Mouse (Mus musculus) myocyte (in vitro differentiated cells): ENCODE measurements around the gene Hlcs. TPM values are rescaled to one million over a fixed set of nuclear protein-coding genes. Genes with fewer than 3 reads are reported as not detected.

Experiments used
- H3K27me3 ChIP-seq: one replicate; pipeline ENCODE4 v1.6.1; 2011; ENCODE audit not compliant: control insufficient read depth, insufficient read depth, insufficient read length
- H3K36me3 ChIP-seq: one replicate; pipeline ENCODE4 v1.6.1; 2011; ENCODE audit not compliant: control insufficient read depth, insufficient read depth
- H3K4me2 ChIP-seq: one replicate; pipeline ENCODE4 v1.6.1; 2011; ENCODE audit warnings: low read depth, control low read depth
- H3K4me3 ChIP-seq: one replicate; pipeline ENCODE4 v1.5.1; 2011; ENCODE audit warnings: mild to moderate bottlenecking, control low read depth, moderate library complexity
- H3K79me2 ChIP-seq: one replicate; pipeline ENCODE4 v1.6.1; 2011; ENCODE audit not compliant: control insufficient read depth, insufficient read depth
- H3ac ChIP-seq: one replicate; pipeline ENCODE4 v1.6.1; 2011; ENCODE audit not compliant: control insufficient read depth, insufficient read length
- CEBPB ChIP-seq: IDR thresholded peaks from 2 replicates; pipeline ENCODE4 v1.6.1; 2011; ENCODE audit warnings: mild to moderate bottlenecking, moderate library complexity; ENCODE audit not compliant: poor library complexity, insufficient read depth, severe bottlenecking
- E2F4 ChIP-seq: IDR thresholded peaks from one replicate; pipeline ENCODE4 v1.6.1; 2011; ENCODE audit warnings: mild to moderate bottlenecking, control low read depth, moderate library complexity; ENCODE audit not compliant: insufficient read depth
- MAX ChIP-seq: IDR thresholded peaks from one replicate; pipeline ENCODE4 v1.6.1; 2011; ENCODE audit warnings: low read depth, mild to moderate bottlenecking, control low read depth
- MYOD1 ChIP-seq, 3 experiments: IDR thresholded peaks; one replicate each; pipeline ENCODE4 v1.6.1; 2011; ENCODE audit warnings: control low read depth in 2 of 3, low read depth in 2 of 3, mild to moderate bottlenecking in 2 of 3, moderate library complexity in 1 of 3; ENCODE audit not compliant: insufficient read length in 2 of 3, control insufficient read depth in 1 of 3
- MYOG ChIP-seq, 3 experiments: IDR thresholded peaks; one replicate each; pipeline ENCODE4 v1.6.1; 2011; ENCODE audit warnings: control low read depth in 2 of 3, low read depth in 2 of 3, mild to moderate bottlenecking in 2 of 3; ENCODE audit not compliant: insufficient read length in 2 of 3, control insufficient read depth in 1 of 3, insufficient read depth in 1 of 3
- POLR2A ChIP-seq: IDR thresholded peaks from one replicate; pipeline ENCODE4 v1.6.1; 2011; ENCODE audit warnings: low read depth, mild to moderate bottlenecking, control low read depth, moderate library complexity; ENCODE audit not compliant: insufficient read length
- POLR2AphosphoS2 ChIP-seq: IDR thresholded peaks from one replicate; pipeline ENCODE4 v1.6.1; 2011; ENCODE audit warnings: low read depth, control low read depth; ENCODE audit not compliant: insufficient read length
- REST ChIP-seq: IDR thresholded peaks from one replicate; pipeline ENCODE4 v1.6.1; 2011; ENCODE audit warnings: mild to moderate bottlenecking, control low read depth, moderate library complexity; ENCODE audit not compliant: insufficient read depth, insufficient read length
- SRF ChIP-seq: IDR thresholded peaks from one replicate; pipeline ENCODE4 v1.6.1; 2011; ENCODE audit warnings: low read depth; ENCODE audit not compliant: control insufficient read depth, insufficient read length
- TCF12 ChIP-seq: IDR thresholded peaks from one replicate; pipeline ENCODE4 v1.6.1; 2011; ENCODE audit warnings: mild to moderate bottlenecking, control low read depth; ENCODE audit not compliant: poor library complexity, insufficient read depth, severe bottlenecking
- TCF3 ChIP-seq: IDR thresholded peaks from one replicate; pipeline ENCODE4 v1.6.1; 2011; ENCODE audit warnings: low read depth, control low read depth; ENCODE audit not compliant: insufficient read length
- USF1 ChIP-seq: IDR thresholded peaks from one replicate; pipeline ENCODE4 v1.6.1; 2011; ENCODE audit warnings: low read depth, mild to moderate bottlenecking, control low read depth, moderate library complexity
- polyA plus RNA-seq: library from polyadenylated mRNA; unstranded; fragments of >200 nt; fragmentation: generic; extraction: Trizol; gene quantifications from one replicate; pipeline ENCODE4 v1.2.1, GENCODE M21; 2012; ENCODE audit warnings: missing spikeins

Hlcs gene
- polyA plus RNA-seq, 1 experiment: 3.2 TPM

GRCm38 (mm10) chr16:94113160-94113559, 200.2 kb downstream of the Hlcs start:
- Histone ChIP-seq H3K4me3 (no peak overlapping the region), H3ac (no peak overlapping the region), H3K36me3 (peaks cover 4% of the 10 kb centered on the region), H3K79me2 (no peaks in the 10 kb centered on the region), H3K27me3 (no peaks in the 10 kb centered on the region), H3K4me2 (no peak overlapping the region)
- no peak for TF ChIP-seq REST
- TF ChIP-seq TCF3: no peak
- no peak for TF ChIP-seq TCF12
- TF ChIP-seq MAX: no peak
- TF ChIP-seq CEBPB: no peak
- TF ChIP-seq USF1: no peak
- no peak for TF ChIP-seq MYOG (IDR thresholded peaks at IDR 0.05; ENCODE audit: control insufficient read depth in 1 of 3, insufficient read depth in 1 of 3, insufficient read length in 2 of 3, low read depth in 2 of 3)
- no peak for TF ChIP-seq MYOD1 (IDR thresholded peaks at IDR 0.05; ENCODE audit: control insufficient read depth in 1 of 3, insufficient read length in 2 of 3, low read depth in 2 of 3)
- no peak for TF ChIP-seq POLR2AphosphoS2
- TF ChIP-seq SRF: no peak
- no peak for TF ChIP-seq E2F4
- TF ChIP-seq POLR2A: no peak

GRCm38 (mm10) chr16:94097724-94098455, 215.5 kb downstream of the Hlcs start:
- Histone ChIP-seq H3ac (no peak overlapping the region), H3K4me3 (no peak overlapping the region), H3K79me2 (no peaks in the 10 kb centered on the region), H3K36me3 (peaks cover 6% of the 10 kb centered on the region), H3K27me3 (no peaks in the 10 kb centered on the region), H3K4me2 (no peak overlapping the region)
- TF ChIP-seq MAX (no peak), USF1 (no peak), TCF12 (no peak), POLR2AphosphoS2 (no peak), SRF (no peak), CEBPB (no peak), E2F4 (no peak), POLR2A (no peak), MYOD1 (IDR thresholded peaks at IDR 0.05; ENCODE audit: control insufficient read depth in 1 of 3, insufficient read length in 2 of 3, low read depth in 2 of 3) (no peak), REST (no peak), MYOG (IDR thresholded peaks at IDR 0.05; ENCODE audit: control insufficient read depth in 1 of 3, insufficient read depth in 1 of 3, insufficient read length in 2 of 3, low read depth in 2 of 3) (no peak), TCF3 (no peak)

GRCm38 (mm10) chr16:94096479-94096878, 216.9 kb downstream of the Hlcs start:
- Histone ChIP-seq H3K4me2 (no peak overlapping the region), H3K79me2 (no peaks in the 10 kb centered on the region), H3K27me3 (no peaks in the 10 kb centered on the region), H3K4me3 (no peak overlapping the region), H3K36me3 (peaks cover 6% of the 10 kb centered on the region), H3ac (no peak overlapping the region)
- TF ChIP-seq MYOG (IDR thresholded peaks at IDR 0.05; ENCODE audit: control insufficient read depth in 1 of 3, insufficient read depth in 1 of 3, insufficient read length in 2 of 3, low read depth in 2 of 3) (no peak), E2F4 (no peak), TCF12 (no peak), POLR2A (no peak), SRF (no peak), TCF3 (no peak), POLR2AphosphoS2 (no peak), REST (no peak), CEBPB (no peak), MYOD1 (IDR thresholded peaks at IDR 0.05; ENCODE audit: control insufficient read depth in 1 of 3, insufficient read length in 2 of 3, low read depth in 2 of 3) (no peak), MAX (no peak), USF1 (no peak)

DNA sequence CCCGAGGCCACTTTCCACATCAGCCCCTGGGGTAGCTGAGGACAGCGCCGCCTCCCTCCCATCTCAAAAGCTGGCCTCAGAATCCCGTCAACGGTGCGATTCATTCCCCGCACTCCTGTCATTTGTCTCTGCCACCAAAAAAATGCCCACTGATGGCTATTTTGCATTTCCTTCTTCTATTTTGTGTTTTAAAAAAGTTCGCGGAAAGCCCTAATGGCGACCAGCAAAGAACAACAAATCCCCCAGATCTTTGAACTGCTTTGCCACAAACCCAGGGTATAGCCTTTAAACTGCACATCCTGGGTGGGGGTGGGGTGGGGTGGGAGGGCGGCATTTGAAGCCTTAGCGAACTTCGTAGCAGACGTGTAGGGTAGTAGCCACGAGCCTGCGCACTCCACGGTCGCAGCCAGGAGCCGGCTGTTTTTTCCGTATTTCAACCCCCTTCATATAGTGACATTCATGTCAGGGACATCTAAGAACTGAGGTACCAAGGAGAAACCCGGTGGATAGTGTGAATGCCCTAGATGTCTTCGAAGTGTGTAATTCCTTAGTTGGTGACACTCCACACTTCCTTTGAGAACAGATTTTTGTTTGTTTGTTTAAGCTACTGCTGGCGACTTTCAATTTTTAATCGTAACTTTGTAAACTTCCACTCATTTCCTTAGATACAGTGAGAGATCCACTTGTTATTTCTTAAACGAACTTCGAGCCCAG, 218.1 kb downstream of the Hlcs start:
- Histone ChIP-seq H3K79me2 (no peaks in the 10 kb centered on the region), H3ac (no peak overlapping the region), H3K4me2 (no peak overlapping the region), H3K27me3 (no peaks in the 10 kb centered on the region), H3K4me3 (no peak overlapping the region), H3K36me3 (peaks cover 6% of the 10 kb centered on the region)
- TF ChIP-seq POLR2AphosphoS2 (no peak), CEBPB (no peak), MAX (no peak), MYOD1 (IDR thresholded peaks at IDR 0.05; ENCODE audit: control insufficient read depth in 1 of 3, insufficient read length in 2 of 3, low read depth in 2 of 3) (no peak)
